Mouse (Mus musculus) MEL (cell line): ENCODE data around the gene Gm28048.

Experiments
- CTCF ChIP-seq, 3 experiments: IDR thresholded peaks in 2 of 3; conservative IDR thresholded peaks in 1 of 3; 2 replicates each; pipeline ENCODE4 v1.5.1; 2011 to 2012; ENCODE audit warnings: low read length in 3 of 3, low read depth in 2 of 3, mild to moderate bottlenecking in 2 of 3, improper control_type of control experiment in 1 of 3, inconsistent platforms in 1 of 3, mixed read lengths in 1 of 3, moderate library complexity in 1 of 3; ENCODE audit not compliant: control insufficient read depth in 1 of 3, insufficient read depth in 1 of 3, poor library complexity in 1 of 3, severe bottlenecking in 1 of 3
- POLR2AphosphoS5 ChIP-seq: IDR thresholded peaks from 2 replicates; pipeline ENCODE4 v1.6.1; 2012; ENCODE audit warnings: low read depth, borderline replicate concordance, mild to moderate bottlenecking, inconsistent platforms, low read length, moderate library complexity, mixed read lengths

DNA sequence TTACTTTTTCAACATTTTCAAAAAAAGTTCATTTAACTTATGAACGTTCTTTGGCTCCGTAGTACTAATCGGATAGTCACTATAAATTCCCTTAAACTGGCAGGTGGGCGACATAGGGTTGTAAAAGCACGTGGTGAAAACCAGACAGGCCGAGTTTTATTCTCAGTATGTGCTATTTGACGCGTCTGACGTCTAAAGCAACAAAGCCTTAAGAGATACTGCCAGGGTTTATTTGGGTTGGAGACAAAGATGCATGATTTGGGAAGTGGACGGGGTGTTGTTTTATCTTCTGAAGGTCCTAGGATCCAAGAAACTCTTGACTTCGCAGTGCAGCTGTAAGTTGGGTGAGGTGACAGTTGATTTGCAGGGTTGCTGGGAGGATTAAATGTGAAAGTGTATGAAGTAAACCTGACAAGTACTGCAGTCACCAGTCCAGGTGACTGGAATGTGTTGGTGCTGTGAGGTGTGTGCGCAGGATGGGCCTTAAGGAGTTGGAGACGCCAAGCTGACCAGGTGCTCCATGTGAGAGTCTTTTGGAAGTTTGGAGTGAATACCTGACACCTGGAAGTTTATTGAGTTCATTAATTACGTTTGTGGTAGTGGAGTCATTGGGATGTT, 9.4 kb upstream of the Gm28048 start:
- TF ChIP-seq POLR2AphosphoS5 = no peak
- no peak for TF ChIP-seq CTCF (IDR thresholded peaks at IDR 0.05 in 2 of 3, conservative IDR thresholded peaks at IDR 0.05 in 1 of 3; ENCODE audit: control insufficient read depth in 1 of 3, insufficient read depth in 1 of 3, low read depth in 2 of 3, low read length in 3 of 3, poor library complexity in 1 of 3, severe bottlenecking in 1 of 3)
